In genomic region chr9:31209502-31209901, GRCm38 (mm10) we compare ENCODE assay signal across 10 mouse cellular contexts. TPM values are rescaled to one million over a fixed set of nuclear protein-coding genes. Genes with fewer than 3 reads are reported as not detected.
DNase-seq lines count a peak whose midpoint lies in the region; ATAC-seq and TF ChIP-seq lines count a peak whose summit lies in the region.
"Had no signal": no experiment of that assay in that cellular context is flagged by ENCODE, and none has a peak within 500 bp of the region (broad histone marks: within the 10 kb centered on the region; RNA-seq: fewer than 3 reads in every experiment).

No protein-coding gene starts in this region.

- H3K9me3 ChIP-seq in heart, embryonic 14.5 days (ENCODE audit: control insufficient read depth, low read length), result no peaks in the 10 kb centered on the region
- H3K9me3 ChIP-seq in lung, postnatal 0 days (ENCODE audit: low read length), result no peaks in the 10 kb centered on the region
- no peaks in the 10 kb centered on the region for H3K9me3 ChIP-seq in liver, embryonic 12.5 days (replicated peaks)
- H3K9me3 ChIP-seq in neural tube, embryonic 15.5 days (replicated peaks), result no peaks in the 10 kb centered on the region
- H3K9me3 ChIP-seq: intestine, embryonic 15.5 days had no signal

- no peak for DNase-seq in heart, postnatal 14 days
- DNase-seq in lung, postnatal 0 days (ENCODE audit: low spot score), result no peak
- no peak for DNase-seq in lung, postnatal 25 days (ENCODE audit: low spot score)
- no peak for DNase-seq in adrenal gland, adult (ENCODE audit: inconsistent age in 2 of 2, low spot score in 1 of 2)
- DNase-seq in yolk sac, embryonic 10.5 days (ENCODE audit: low spot score), result no peak
- DNase-seq: cerebellum, adult 8-10 months had no signal

- intact Hi-C loops in heart, postnatal 14 days (cut with DNase I), result no loop called here

- TF ChIP-seq EP300 in lung, postnatal 0 days (IDR thresholded peaks at IDR 0.05), result no peak

- ATAC-seq in heart, embryonic 14.5 days (ENCODE audit: insufficient number of reproducible peaks, insufficient read depth, low FRiP score, low read depth), result no peak
- ATAC-seq in lung, postnatal 0 days, result no peak
- ATAC-seq in liver, embryonic 12.5 days, result no peak
- no peak for ATAC-seq in neural tube, embryonic 15.5 days (ENCODE audit: low FRiP score)
- ATAC-seq: intestine, embryonic 15.5 days had no signal

- H3K9ac ChIP-seq in heart, embryonic 14.5 days (ENCODE audit: low read length), result no peak overlapping the region; the same call in 1 of the 2 replicates
- H3K9ac ChIP-seq in lung, postnatal 0 days (replicated peaks; ENCODE audit: low read depth), result no peak overlapping the region
- H3K9ac ChIP-seq in liver, embryonic 12.5 days, result peak overlapping the region; percentile 96
- H3K9ac ChIP-seq in neural tube, embryonic 15.5 days (replicated peaks), result no peak overlapping the region
- H3K9ac ChIP-seq: intestine, embryonic 15.5 days had no signal

- no peaks in the 10 kb centered on the region for H3K36me3 ChIP-seq in heart, embryonic 14.5 days (ENCODE audit: control insufficient read depth, insufficient read depth, low read length)
- no peaks in the 10 kb centered on the region for H3K36me3 ChIP-seq in lung, postnatal 0 days (ENCODE audit: insufficient read depth, low read length)
- no peaks in the 10 kb centered on the region for H3K36me3 ChIP-seq in liver, embryonic 12.5 days
- no peaks in the 10 kb centered on the region for H3K36me3 ChIP-seq in neural tube, embryonic 15.5 days
- H3K36me3 ChIP-seq: intestine, embryonic 15.5 days had no signal

- WGBS in heart, embryonic 14.5 days, result 100% methylated on average over 1 of the region's 1 CpGs
- WGBS in lung, postnatal 0 days, result 100% methylated on average over 1 of the region's 1 CpGs
- WGBS in liver, embryonic 12.5 days (ENCODE audit: insufficient replicate concordance), result 93% methylated on average over 1 of the region's 1 CpGs
- WGBS in neural tube, embryonic 15.5 days, result 89% methylated on average over 1 of the region's 1 CpGs

- H3K27ac ChIP-seq in heart, embryonic 14.5 days (replicated peaks in 1 of 2; ENCODE audit: control insufficient read depth in 1 of 2, insufficient read depth in 1 of 2, low read depth in 2 of 2, low read length in 2 of 2), result no peak overlapping the region
- H3K27ac ChIP-seq in lung, postnatal 0 days (ENCODE audit: low read length), result no peak overlapping the region
- H3K27ac ChIP-seq in liver, embryonic 12.5 days, result no peak overlapping the region
- no peak overlapping the region for H3K27ac ChIP-seq in neural tube, embryonic 15.5 days (replicated peaks)
- H3K27ac ChIP-seq: intestine, embryonic 15.5 days had no signal

- TF ChIP-seq CTCF in lung, postnatal 0 days (IDR thresholded peaks at IDR 0.05), result no peak

- peak overlapping the region in 1 of 2 experiments; percentile 85; a peak in 1 of 4 replicates for H3K4me3 ChIP-seq in heart, embryonic 14.5 days (ENCODE audit: control insufficient read depth in 1 of 2, insufficient read depth in 1 of 2, low read depth in 1 of 2, low read length in 2 of 2)
- peak overlapping the region; percentile 94; the same call in 1 of the 2 replicates for H3K4me3 ChIP-seq in lung, postnatal 0 days (ENCODE audit: low read depth, low read length)
- peak overlapping the region; percentile 92 for H3K4me3 ChIP-seq in liver, embryonic 12.5 days
- H3K4me3 ChIP-seq in neural tube, embryonic 15.5 days (replicated peaks), result no peak overlapping the region
- H3K4me3 ChIP-seq: intestine, embryonic 15.5 days had no signal

- H3K27me3 ChIP-seq in heart, embryonic 14.5 days (ENCODE audit: control insufficient read depth, insufficient read depth, low read length), result no peaks in the 10 kb centered on the region
- no peaks in the 10 kb centered on the region for H3K27me3 ChIP-seq in lung, postnatal 0 days (replicated peaks; ENCODE audit: insufficient read depth, low read length)
- H3K27me3 ChIP-seq in liver, embryonic 12.5 days (replicated peaks), result no peaks in the 10 kb centered on the region
- no peaks in the 10 kb centered on the region for H3K27me3 ChIP-seq in neural tube, embryonic 15.5 days (replicated peaks)
- H3K27me3 ChIP-seq: intestine, embryonic 15.5 days had no signal

- H3K4me2 ChIP-seq in heart, embryonic 14.5 days (ENCODE audit: low read length), result peak overlapping the region; percentile 86
- H3K4me2 ChIP-seq in lung, postnatal 0 days (replicated peaks; ENCODE audit: low read depth, low read length), result peak overlapping the region; percentile 78
- H3K4me2 ChIP-seq in liver, embryonic 12.5 days, result peak overlapping the region; percentile 94
- H3K4me2 ChIP-seq in neural tube, embryonic 15.5 days, result peak overlapping the region; percentile 80

- H3K4me1 ChIP-seq in heart, embryonic 14.5 days (ENCODE audit: control insufficient read depth in 2 of 2, insufficient read depth in 2 of 2, low read length in 2 of 2), result peaks cover 5 to 52% of the 10 kb centered on the region in 2 experiments
- H3K4me1 ChIP-seq in lung, postnatal 0 days (ENCODE audit: insufficient read depth, low read depth, low read length), result peaks cover 7% of the 10 kb centered on the region; the same call in 1 of the 2 replicates
- peaks cover 65% of the 10 kb centered on the region for H3K4me1 ChIP-seq in liver, embryonic 12.5 days
- H3K4me1 ChIP-seq in neural tube, embryonic 15.5 days, result peaks cover 49% of the 10 kb centered on the region

RNA-seq across cellular contexts. Expression of gene Aplp2, which starts 2.1 kb away (rescaled TPM):
- 385 and 386 TPM in 2 replicates for polyA plus RNA-seq in heart, embryonic 14.5 days (2014; fragmentation: Nextera tagmentation; extraction: Ambion mirVana)
- 100 to 1,000 TPM; 304 to 309 TPM for total RNA-seq in heart, postnatal 14 days (2021)
- 523 and 525 TPM in 2 replicates for polyA plus RNA-seq in lung, postnatal 0 days (2015; fragmentation: Nextera tagmentation; extraction: Ambion mirVana)
- polyA plus RNA-seq in liver, embryonic 12.5 days (2016; fragmentation: Nextera tagmentation; extraction: Ambion mirVana), result 210 and 212 TPM in 2 replicates
- polyA plus RNA-seq in neural tube, embryonic 15.5 days (2015; fragmentation: Nextera tagmentation; extraction: Ambion mirVana), result 450 and 456 TPM in 2 replicates
